Mouse (Mus musculus): ENCODE results near the gene Smtnl1. TPM values are rescaled to one million over a fixed set of nuclear protein-coding genes. Genes with fewer than 3 reads are reported as not detected.

Smtnl1 gene
- polyA plus RNA-seq, 1 experiment from 2014 or later: not detected

DNA sequence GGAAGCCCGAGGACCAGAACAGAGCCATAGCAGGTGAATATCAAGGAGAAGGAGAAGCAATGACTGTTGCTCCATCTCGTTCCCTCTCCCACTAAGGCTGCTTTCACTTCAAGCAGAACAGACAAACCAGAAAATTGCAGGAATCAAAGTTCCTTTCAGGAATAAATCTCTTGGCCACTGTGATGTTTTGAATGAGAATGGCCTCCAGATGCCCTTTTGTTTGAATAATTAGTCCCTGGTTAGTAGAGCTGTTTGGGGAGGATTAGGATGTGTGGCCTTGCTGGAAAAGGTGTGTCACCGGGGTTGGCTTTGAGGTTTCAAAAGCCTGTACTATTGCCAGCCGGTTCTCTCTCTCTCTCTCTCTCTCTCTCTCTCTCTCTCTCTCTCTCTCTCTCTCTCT, 60.2 kb downstream of the Smtnl1 start:
- Histone ChIP-seq H3K9me3 (ENCODE audit: control insufficient read depth, low read length) (no peaks in the 10 kb centered on the region), H3K4me1 (replicated peaks; ENCODE audit: control insufficient read depth, insufficient read depth, low read length) (no peaks in the 10 kb centered on the region), H3K4me2 (ENCODE audit: low read length) (no peak overlapping the region), H3K27me3 (replicated peaks; ENCODE audit: control insufficient read depth, insufficient read depth, low read length) (no peaks in the 10 kb centered on the region), H3K9ac (replicated peaks; ENCODE audit: low read depth, low read length) (no peak overlapping the region), H3K4me3 (replicated peaks; ENCODE audit: low read length) (no peak overlapping the region), H3K36me3 (ENCODE audit: control insufficient read depth, insufficient read depth) (no peaks in the 10 kb centered on the region), H3K27ac (ENCODE audit: low read length) (no peak overlapping the region)
- WGBS: 27% methylated on average over 4 of the region's 4 CpGs
- ATAC-seq: no peak

DNA sequence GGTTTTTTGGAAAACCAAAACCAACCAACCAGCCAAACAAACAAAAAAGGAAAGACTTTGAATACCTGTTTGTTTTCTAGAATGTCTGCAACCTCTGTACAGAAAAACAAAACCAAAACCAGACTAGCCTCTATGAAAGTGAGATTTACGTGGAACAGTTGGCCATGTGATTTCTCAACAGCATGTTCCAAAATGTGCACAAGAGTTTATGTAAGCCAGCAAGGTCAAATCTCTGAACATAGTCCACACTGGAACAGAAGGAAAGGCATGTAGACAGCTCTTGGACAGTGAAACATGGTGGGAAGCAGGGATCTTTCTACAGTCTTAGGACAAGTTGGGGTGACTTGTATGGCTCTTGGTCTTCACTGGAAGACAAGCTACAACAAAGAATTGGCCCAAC, 60.6 kb downstream of the Smtnl1 start:
- no peak for ATAC-seq
- Histone ChIP-seq H3K27ac (ENCODE audit: low read length) (no peak overlapping the region), H3K9ac (replicated peaks; ENCODE audit: low read depth, low read length) (no peak overlapping the region), H3K9me3 (ENCODE audit: control insufficient read depth, low read length) (no peaks in the 10 kb centered on the region), H3K4me3 (replicated peaks; ENCODE audit: low read length) (no peak overlapping the region), H3K4me2 (ENCODE audit: low read length) (no peak overlapping the region), H3K4me1 (replicated peaks; ENCODE audit: control insufficient read depth, insufficient read depth, low read length) (no peaks in the 10 kb centered on the region), H3K36me3 (ENCODE audit: control insufficient read depth, insufficient read depth) (no peaks in the 10 kb centered on the region), H3K27me3 (replicated peaks; ENCODE audit: control insufficient read depth, insufficient read depth, low read length) (no peaks in the 10 kb centered on the region)
- WGBS: 84% methylated on average over 1 of the region's 1 CpGs

DNA sequence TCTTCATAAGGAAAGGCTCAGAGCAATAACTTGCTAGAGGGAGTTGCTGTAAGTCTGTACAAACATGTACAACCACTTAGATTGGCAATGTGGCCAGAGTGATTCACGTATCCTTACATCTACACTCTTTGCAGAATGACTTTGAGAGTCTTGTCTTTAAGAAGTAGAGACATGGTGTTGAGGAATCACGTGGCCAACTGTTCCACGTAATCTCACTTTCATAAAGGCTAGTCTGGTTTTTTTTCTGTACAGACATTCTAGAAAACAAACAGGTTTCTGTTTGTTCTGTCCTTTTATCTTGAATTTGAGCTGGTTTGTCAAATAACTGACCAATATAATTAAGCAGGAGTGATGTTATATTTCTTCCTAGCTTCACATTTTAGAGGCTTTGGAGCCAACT, 61.1 kb downstream of the Smtnl1 start:
- Histone ChIP-seq H3K36me3 (ENCODE audit: control insufficient read depth, insufficient read depth) (no peaks in the 10 kb centered on the region), H3K9ac (replicated peaks; ENCODE audit: low read depth, low read length) (no peak overlapping the region), H3K27me3 (replicated peaks; ENCODE audit: control insufficient read depth, insufficient read depth, low read length) (no peaks in the 10 kb centered on the region), H3K27ac (ENCODE audit: low read length) (no peak overlapping the region), H3K4me2 (ENCODE audit: low read length) (no peak overlapping the region), H3K4me1 (replicated peaks; ENCODE audit: control insufficient read depth, insufficient read depth, low read length) (no peaks in the 10 kb centered on the region), H3K9me3 (ENCODE audit: control insufficient read depth, low read length) (no peaks in the 10 kb centered on the region), H3K4me3 (replicated peaks; ENCODE audit: low read length) (no peak overlapping the region)
- WGBS: 89% methylated on average over 3 of the region's 3 CpGs
- no peak for ATAC-seq

Other genes with a start within 250 kb of the Smtnl1 start
- 41.7 and 45.6 TPM in 2 replicates for gene Ctnnd1, start 171.9 kb downstream of the Smtnl1 start, polyA plus RNA-seq (2015; fragmentation: Nextera tagmentation; extraction: Ambion mirVana)
- 0.41 and 0.52 TPM in 2 replicates for gene Btbd18, start 163.6 kb downstream of the Smtnl1 start, polyA plus RNA-seq (2015; fragmentation: Nextera tagmentation; extraction: Ambion mirVana)
- gene Selenoh, start 151.9 kb downstream of the Smtnl1 start, polyA plus RNA-seq (2015; fragmentation: Nextera tagmentation; extraction: Ambion mirVana): 213 and 225 TPM in 2 replicates
- gene Gm28635, start 144.6 kb downstream of the Smtnl1 start, polyA plus RNA-seq (2015; fragmentation: Nextera tagmentation; extraction: Ambion mirVana): not detected in 2 replicates
- gene Med19, start 144.2 kb downstream of the Smtnl1 start, polyA plus RNA-seq (2015; fragmentation: Nextera tagmentation; extraction: Ambion mirVana): 53.8 and 54.3 TPM in 2 replicates
- gene Tmx2, start 143.5 kb downstream of the Smtnl1 start, polyA plus RNA-seq (2015; fragmentation: Nextera tagmentation; extraction: Ambion mirVana): 212 and 231 TPM in 2 replicates
- gene Zdhhc5, start 107.5 kb downstream of the Smtnl1 start, polyA plus RNA-seq (2015; fragmentation: Nextera tagmentation; extraction: Ambion mirVana): 19.4 and 20.1 TPM in 2 replicates
- 28.1 and 28.8 TPM in 2 replicates for gene Clp1, start 95.3 kb downstream of the Smtnl1 start, polyA plus RNA-seq (2015; fragmentation: Nextera tagmentation; extraction: Ambion mirVana)
- 21.8 and 24.7 TPM in 2 replicates for gene Ypel4, start 88.6 kb downstream of the Smtnl1 start, polyA plus RNA-seq (2015; fragmentation: Nextera tagmentation; extraction: Ambion mirVana)
- 3.9 and 4.9 TPM in 2 replicates for gene Gm19426, start 79.0 kb downstream of the Smtnl1 start, polyA plus RNA-seq (2015; fragmentation: Nextera tagmentation; extraction: Ambion mirVana)
- gene Serping1, start 47.2 kb downstream of the Smtnl1 start, polyA plus RNA-seq (2015; fragmentation: Nextera tagmentation; extraction: Ambion mirVana): 25.0 and 26.9 TPM in 2 replicates
- 21.2 and 28.1 TPM in 2 replicates for gene Ube2l6, start 23.8 kb downstream of the Smtnl1 start, polyA plus RNA-seq (2015; fragmentation: Nextera tagmentation; extraction: Ambion mirVana)
- 58.0 and 69.5 TPM in 2 replicates for gene Timm10, start 4.3 kb upstream of the Smtnl1 start, polyA plus RNA-seq (2015; fragmentation: Nextera tagmentation; extraction: Ambion mirVana)
- gene Slc43a1, start 16.2 kb upstream of the Smtnl1 start, polyA plus RNA-seq (2015; fragmentation: Nextera tagmentation; extraction: Ambion mirVana): 2.6 and 3.1 TPM in 2 replicates
- 9.8 and 11.4 TPM in 2 replicates for gene Rtn4rl2, start 64.1 kb upstream of the Smtnl1 start, polyA plus RNA-seq (2015; fragmentation: Nextera tagmentation; extraction: Ambion mirVana)
- 6.6 and 7.2 TPM in 2 replicates for gene Slc43a3, start 113.9 kb upstream of the Smtnl1 start, polyA plus RNA-seq (2015; fragmentation: Nextera tagmentation; extraction: Ambion mirVana)
- not detected in 2 replicates for gene Prg2, start 157.8 kb upstream of the Smtnl1 start, polyA plus RNA-seq (2015; fragmentation: Nextera tagmentation; extraction: Ambion mirVana)
- gene Prg3, start 165.6 kb upstream of the Smtnl1 start, polyA plus RNA-seq (2015; fragmentation: Nextera tagmentation; extraction: Ambion mirVana): not detected in 2 replicates
- 228 and 250 TPM in 2 replicates for gene Ssrp1, start 214.6 kb upstream of the Smtnl1 start, polyA plus RNA-seq (2015; fragmentation: Nextera tagmentation; extraction: Ambion mirVana)
- gene P2rx3, start 214.8 kb upstream of the Smtnl1 start, polyA plus RNA-seq (2015; fragmentation: Nextera tagmentation; extraction: Ambion mirVana): 0.66 and 1.1 TPM in 2 replicates
- 24.0 and 26.2 TPM in 2 replicates for gene Tnks1bp1, start 225.4 kb upstream of the Smtnl1 start, polyA plus RNA-seq (2015; fragmentation: Nextera tagmentation; extraction: Ambion mirVana)